Mouse (Mus musculus): ENCODE measurements around the gene Ptprq. TPM values are rescaled to one million over a fixed set of nuclear protein-coding genes. Genes with fewer than 3 reads are reported as not detected.

The Ptprq gene
- total RNA-seq, 2 experiments from 2014 or later, result 0.22 to 1.4 TPM

DNA sequence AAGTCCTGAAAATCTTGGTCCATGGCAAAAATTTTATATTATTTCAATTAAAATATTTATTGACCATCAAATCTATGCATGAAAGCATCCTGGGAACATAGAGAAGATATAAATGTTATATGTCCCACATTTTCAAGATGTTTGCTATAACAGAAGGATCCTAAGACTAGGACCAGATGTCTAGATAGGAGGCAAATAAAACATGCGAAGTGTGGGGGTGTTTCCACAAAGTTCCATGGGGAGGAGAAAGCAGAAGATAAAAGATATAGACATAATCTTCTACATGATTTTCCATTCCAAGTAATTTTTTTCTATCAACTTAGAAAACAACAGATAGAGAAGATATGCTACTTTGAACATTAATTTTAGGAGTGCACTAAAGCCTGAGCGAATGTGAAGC, 70.2 kb downstream of the Ptprq start:
- DNase-seq (ENCODE audit: low spot score in 2 of 2), result no peak

DNA sequence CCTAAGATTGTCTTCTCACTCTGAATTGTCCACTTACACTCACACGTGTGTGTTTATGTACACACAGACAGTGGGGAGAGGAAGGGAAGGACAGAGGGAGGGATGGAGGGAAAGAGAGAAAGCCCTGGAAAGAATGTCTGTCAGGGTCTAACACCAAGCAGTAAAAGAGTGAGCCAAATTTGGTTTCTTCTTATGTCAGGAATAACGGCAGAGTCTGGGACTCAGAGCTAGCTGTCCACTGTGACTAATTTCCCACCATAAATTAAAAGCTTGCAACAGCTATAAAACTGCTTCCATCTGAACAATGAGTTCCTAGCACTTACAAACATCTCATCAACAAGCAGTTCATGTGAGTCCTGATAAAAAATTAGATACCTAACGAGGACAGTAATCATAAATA, 91.7 kb downstream of the Ptprq start:
- no peak for DNase-seq (ENCODE audit: low spot score in 2 of 2)

DNA sequence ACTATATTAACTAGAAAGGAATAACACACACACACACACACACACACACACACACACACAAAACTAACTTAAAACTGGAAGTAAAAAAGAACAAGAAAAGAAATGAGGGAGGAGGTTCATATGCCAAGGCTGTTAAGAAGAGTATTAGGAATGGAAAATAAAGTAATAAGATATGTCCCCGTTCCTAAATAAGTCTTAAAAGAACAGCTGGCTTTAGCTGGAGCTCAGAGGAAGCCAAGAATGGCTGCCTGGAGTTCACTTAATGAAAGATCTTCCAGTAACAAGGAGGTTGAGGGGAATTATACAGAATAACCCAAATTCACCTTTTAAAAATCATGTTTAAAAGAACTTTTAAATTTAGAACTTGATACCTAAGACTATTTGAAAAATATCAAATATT, 93.2 kb downstream of the Ptprq start:
- no peak for DNase-seq (ENCODE audit: low spot score in 2 of 2)

DNA sequence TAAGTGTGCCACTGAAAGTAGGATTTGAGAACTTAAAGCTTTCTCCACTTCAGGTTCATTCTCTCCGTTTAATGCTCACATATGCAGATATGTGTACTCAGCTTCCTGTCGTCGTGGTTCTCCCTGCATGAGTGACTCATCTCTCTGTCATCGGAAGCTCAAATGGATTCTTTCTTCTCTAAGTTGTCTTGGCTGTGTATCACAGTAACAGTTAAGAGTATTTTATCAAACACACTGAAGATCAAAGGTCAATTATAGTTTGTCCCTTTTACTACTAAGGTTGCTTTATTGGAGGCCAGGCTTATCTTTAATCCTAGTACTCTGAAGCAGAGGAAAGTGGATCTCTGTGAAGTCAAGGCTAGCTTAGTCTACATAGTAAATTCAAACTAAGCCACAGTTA, 95.6 kb downstream of the Ptprq start:
- DNase-seq (ENCODE audit: low spot score in 2 of 2), result no peak

DNA sequence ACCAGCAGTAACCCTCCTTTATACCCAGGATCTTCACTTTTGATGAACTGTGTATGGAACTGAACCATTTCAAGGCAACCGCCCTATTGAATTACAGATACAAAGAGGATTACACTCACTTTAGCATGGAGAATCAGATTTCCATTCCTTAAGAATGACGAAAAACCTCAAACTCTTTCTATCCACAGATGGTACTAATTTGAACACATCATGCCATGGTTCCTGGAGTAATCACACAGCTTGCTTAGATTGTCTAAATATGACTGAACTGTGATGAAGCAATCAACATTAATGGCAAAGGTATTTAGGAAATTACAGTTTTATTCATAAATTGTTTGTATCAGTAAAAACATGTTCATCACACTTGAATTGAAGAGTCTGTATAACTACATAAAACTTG, 104.4 kb downstream of the Ptprq start:
- no peak for DNase-seq (ENCODE audit: low spot score in 2 of 2)

DNA sequence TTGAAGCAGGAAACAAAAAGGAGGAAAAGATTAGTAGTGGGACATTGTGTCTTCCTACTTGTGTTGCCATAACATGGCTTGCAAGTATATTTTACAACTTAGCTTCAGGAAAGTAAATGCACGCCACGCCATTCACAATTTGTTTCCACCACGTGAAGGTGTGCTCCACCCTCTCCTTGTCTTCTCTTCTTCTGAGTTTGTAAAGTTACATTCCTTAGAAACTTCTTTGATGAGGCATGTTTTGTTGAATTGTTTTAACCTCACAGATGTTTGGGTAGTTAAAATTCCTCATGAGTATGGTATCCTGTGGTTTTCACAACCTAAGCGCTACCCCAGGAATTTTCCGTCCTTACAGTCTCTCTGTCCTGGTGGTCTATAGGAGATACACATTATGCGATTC, 118.5 kb downstream of the Ptprq start:
- DNase-seq (ENCODE audit: low spot score in 2 of 2), result no peak

DNA sequence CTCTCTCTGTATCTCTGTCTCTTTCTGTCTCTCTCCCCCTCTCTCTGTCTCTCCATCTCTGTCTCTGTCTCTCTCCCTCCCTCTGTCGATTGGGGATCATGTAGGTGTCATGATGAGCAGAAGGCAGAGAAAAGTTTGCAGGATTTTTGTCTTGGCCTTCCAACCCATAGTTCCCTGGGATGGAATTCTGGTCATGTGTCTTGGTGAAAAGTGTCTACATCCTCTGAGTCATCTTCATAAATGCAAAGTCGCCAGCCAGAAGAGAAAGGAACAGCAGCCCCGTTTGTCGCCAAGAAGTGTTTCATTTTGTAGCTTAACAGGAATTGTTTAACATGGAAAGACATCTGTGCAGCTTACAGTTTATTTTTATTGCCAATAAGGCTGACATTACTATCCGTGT, 136.5 kb downstream of the Ptprq start:
- DNase-seq (ENCODE audit: low spot score in 2 of 2), result no peak

DNA sequence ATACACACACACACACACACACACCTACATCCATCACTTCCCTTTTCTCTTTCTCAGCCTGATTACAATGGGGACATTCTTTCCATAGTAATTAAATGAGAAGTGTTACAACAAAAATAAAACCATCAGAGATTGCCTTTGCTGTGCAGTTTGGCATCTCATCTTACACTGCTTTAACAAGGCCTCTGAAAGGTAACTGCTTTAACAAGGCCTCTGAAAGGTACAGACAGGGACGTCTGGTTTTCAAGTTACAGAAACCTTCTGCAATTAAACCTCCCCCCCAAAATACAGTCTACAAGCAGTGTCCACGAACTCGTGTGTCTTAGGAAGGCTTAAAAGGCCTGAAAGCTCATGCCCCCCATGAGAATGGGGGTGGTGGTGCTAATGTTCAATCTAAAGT, 150.8 kb downstream of the Ptprq start:
- no peak for DNase-seq (ENCODE audit: low spot score in 2 of 2)

DNA sequence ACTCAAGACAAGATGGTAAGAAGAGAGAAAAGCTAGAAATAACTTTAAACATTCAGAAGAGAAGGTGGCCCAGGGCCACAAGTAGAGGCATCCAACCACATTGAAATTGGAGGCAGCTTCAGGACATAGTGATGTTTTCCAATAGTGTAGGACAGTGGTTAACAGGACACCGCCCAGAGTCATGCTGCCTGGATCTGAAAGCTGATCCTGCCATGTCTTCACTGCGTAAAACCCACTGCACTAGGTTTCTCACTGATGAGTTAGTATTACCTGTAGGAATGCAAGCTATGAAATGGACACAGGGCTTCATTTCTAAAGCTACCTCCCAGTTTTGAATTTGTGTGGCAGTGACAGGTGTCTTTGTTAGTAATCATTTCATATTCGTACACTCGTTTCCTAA, 151.6 kb downstream of the Ptprq start:
- no peak for DNase-seq (ENCODE audit: low spot score in 2 of 2)

DNA sequence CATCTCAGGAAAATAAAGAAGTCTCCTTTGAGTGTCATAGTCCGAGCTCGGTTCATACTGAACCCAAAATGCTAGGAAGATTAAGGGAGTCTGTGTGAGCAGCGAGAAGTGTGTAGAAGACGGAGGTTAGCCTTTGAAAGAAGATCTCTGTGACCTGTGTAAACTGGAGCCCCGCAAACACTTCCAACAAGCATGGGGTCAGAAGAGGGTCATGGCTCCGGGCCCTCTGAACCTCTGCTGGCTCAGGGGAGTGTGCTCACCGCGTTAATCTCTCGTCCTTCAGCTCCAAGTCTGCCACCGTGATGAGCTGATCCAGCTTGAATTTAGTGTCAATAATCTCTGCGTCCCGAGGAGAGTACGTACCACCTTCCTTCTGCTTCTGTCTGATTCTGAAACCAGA, 157.0 kb downstream of the Ptprq start:
- no peak for DNase-seq (ENCODE audit: low spot score in 2 of 2)

DNA sequence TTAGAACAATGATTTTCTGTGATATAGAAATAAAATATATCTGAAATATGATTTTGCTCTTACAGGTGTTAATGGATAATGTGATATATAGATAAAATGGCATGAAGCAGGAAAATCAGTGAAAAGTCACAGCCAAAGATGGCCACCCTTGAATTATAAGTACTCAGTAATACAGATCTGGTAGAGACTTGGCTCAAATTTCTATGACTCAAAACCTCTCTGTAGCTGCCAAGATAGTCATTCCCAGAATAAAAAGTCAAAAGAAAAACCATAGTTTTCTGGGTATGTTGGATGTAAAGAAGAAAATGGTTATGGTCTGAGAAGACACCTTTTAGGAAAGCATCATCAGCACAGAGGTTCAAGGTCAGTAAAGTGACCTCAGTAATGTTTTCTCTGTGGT, 159.0 kb downstream of the Ptprq start:
- no peak for DNase-seq (ENCODE audit: low spot score in 2 of 2)

DNA sequence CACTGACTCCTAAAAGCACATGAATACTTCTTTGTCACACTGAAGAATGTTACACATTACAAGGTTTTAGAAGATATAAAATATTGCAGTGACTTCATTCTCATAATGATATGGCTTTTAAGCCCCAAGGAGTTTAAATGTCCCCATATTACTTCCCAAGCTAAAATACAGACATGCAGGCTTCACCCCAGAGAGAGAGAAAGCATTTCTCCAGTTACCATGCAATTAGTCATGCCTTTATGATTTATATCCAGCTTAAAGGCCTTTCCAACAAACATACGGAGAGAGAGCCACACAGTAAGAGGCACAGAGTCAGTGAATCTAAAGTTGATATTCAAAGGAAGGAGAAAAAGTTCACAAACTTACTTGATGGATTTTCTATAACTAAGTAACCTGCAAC, 176.8 kb downstream of the Ptprq start:
- DNase-seq (ENCODE audit: low spot score in 2 of 2), result no peak

DNA sequence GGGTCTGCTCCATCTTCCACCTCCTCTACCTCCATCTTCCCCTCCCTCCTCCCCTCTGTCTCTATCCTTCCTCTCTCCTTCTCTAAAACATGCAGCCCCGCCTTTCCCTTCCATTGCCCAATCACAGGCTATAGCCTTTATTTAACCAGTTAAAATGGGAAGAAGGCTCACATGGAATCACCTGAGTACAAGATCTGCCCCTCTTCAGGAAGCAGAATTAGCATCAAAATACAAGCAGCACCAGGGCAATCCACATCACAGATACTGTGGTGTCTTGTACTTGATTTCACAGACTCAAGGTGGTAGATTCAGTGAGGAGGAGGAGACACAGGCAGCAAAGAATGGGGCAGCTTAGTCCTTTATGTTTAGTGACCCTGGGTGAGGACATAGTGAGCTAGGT, 191.1 kb downstream of the Ptprq start:
- no peak for DNase-seq (ENCODE audit: low spot score in 2 of 2)

DNA sequence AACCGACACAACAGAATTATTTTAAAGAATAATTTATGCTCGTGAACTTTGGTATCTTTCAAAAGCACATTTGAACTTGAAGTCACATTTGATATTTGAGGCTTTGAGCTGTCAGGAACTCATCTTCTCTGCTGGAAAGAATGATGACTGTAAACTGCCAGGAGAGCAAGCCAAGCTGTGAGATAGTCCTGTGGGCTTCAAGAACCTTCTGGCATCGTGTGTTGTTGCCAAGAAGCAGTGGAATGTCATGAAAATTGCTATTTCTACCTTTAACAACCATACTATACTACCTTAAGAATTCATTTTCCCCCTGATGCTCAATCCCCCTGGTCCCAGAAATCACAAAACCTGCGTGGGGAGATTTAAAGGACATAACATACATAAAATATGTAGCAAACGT, 200.6 kb downstream of the Ptprq start:
- no peak for DNase-seq (ENCODE audit: low spot score in 2 of 2)

DNA sequence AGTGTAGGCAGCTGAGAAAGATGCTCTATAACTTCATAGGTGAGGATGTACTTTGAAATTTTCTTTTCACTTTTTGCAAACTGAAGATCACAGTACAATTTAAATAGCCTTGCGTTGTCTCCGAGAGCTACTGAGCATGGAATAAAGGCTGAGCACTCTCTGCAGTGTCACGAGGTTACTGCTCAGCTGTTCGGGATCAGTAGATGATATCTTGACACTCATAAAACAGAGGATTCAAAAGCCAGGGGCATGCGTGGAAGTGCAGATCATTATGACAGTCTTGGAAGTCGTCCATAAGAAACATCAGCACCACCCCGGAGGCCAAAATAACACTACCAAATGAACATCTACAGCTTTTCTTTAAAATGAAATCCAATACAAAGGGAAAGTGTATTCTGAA, 203.2 kb downstream of the Ptprq start:
- DNase-seq (ENCODE audit: low spot score in 2 of 2), result no peak

DNA sequence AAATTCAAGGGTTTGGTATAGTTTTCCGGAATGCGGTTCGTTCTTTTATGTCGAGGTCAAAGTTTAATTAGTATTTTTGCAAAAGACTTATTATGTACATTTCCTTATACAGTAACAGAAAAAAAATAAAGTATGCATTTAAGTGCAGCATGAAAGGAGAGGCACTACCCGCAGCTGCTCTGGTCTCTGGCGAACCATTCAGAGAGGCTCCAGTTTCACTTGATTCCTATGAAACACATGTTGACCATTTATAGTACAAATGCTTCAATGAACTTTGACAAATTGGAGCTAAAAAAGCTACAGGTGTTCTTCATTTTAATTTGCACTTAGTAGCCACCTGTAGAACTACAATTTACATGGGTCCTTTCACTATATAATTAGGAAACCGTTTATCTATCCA, 205.1 kb downstream of the Ptprq start:
- DNase-seq (ENCODE audit: low spot score in 2 of 2), result no peak

DNA sequence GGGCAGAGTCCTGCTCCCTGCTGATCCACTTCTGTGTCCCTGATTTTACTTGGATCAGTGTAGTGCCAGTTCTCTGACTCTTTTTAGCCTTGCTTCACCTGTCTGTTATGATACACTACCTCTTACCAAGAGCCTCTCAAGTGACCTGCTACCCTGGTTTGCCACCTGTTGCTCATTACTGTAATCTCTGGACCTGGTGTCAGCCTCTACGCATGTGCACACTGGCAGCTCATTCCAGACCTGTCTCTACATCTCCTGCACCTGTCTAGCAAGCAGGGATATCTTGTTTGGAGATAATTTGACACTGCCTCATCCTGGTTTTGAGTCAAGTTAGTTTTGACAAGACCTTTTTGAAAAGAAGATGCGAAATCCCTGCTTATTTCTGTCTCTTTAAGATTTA, 213.5 kb downstream of the Ptprq start:
- no peak for DNase-seq (ENCODE audit: low spot score in 2 of 2)

DNA sequence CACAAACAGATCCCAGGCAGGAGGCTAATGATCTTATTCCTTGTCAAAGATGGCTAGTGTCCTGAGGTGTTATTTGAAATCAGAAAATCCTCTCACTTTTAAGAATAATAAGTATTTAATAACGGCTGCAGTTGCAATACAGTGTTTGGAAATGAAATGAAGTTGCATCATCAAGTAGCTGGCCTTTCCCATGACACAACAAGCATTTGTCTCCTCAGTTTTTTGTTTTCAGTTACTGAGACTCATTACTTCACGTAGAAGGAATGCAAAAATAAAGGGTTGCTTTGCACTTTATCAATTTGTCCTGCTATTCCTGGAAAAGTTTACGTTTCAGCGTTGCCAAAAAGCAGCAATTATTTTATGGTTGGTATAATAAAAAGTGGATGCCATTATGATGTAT, 216.4 kb downstream of the Ptprq start:
- no peak for DNase-seq (ENCODE audit: low spot score in 2 of 2)

DNA sequence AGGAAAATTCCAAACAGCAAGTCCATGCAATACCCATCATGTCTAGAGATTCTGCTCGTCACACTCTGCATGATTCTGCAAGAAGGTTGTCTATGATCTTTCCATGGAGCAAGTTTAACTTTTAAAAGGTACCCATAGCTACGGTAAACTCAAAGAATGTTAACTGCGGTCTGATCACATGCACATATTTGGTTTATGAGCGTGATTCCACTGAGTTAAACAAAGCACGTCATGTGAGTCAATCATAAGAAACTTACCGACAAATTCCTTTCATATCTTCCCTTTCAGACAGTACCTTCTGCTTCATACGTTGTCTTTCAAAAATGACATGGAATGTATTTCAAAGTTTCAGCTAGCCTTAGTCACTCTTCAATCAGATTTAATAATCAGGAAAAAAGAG, 217.7 kb downstream of the Ptprq start:
- no peak for DNase-seq (ENCODE audit: low spot score in 2 of 2)

DNA sequence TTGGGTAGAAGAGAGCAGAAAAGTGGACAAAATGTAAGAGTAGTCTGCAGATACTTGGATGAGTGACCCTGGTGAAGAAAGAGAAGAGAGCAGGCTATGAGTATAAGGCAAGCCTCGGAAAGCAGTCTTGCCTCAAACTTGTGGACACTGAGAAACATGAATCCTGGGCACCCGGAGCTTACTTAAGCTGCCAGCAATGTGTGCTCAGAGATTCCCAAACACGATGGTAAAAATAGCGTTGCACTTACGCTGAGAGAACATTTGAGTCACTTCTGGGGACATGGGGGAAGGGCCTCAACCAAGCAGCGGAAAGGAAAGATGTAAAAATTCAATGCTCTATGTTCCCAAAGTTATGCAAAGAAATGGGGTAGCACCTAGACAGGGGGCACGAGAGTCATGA, 220.2 kb downstream of the Ptprq start:
- no peak for DNase-seq (ENCODE audit: low spot score in 2 of 2)

DNA sequence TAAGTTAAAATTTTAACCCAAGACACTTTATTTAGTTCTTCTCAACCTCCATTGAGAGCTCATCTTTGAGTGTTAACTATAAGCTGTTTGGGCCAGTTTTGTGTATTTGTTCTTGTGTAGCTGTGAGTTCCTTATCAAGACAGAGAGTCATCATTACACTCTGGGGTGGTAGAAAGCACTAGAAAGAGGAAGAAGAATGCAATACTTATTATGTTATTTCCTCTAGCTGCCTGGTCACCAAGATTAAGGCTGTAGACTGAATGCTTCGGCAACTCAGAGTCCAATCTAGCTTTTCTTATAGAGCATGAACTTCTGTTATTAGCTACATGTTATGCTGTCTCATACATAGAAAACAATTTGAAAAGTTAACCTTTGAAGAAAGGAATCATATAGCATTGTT, 223.4 kb downstream of the Ptprq start:
- DNase-seq (ENCODE audit: low spot score in 2 of 2), result no peak

DNA sequence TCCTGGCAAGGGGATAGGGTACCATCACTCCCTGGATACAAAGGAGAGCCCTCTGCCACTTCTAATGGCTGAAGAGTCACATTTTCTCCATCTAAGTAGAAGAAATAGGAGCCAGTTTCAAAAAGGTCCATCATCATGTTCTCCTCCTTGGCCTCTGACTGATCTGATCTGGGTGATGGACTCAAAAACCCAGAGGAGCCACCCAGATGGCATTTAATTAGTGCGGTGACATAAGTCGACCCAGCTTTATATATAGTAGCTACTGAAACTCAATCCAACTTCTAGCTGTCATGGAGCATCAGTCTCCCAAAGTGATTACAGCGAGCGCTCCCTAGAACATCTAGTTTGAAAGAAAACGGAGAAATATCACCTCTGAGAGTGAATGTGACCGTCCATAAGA, 225.3 kb downstream of the Ptprq start, which contains the start of gene Myf6:
TSS of gene Myf6 (minus strand) at position 170 of the 400 bp plus-strand sequence.
- DNase-seq (ENCODE audit: low spot score in 2 of 2), result no peak

DNA sequence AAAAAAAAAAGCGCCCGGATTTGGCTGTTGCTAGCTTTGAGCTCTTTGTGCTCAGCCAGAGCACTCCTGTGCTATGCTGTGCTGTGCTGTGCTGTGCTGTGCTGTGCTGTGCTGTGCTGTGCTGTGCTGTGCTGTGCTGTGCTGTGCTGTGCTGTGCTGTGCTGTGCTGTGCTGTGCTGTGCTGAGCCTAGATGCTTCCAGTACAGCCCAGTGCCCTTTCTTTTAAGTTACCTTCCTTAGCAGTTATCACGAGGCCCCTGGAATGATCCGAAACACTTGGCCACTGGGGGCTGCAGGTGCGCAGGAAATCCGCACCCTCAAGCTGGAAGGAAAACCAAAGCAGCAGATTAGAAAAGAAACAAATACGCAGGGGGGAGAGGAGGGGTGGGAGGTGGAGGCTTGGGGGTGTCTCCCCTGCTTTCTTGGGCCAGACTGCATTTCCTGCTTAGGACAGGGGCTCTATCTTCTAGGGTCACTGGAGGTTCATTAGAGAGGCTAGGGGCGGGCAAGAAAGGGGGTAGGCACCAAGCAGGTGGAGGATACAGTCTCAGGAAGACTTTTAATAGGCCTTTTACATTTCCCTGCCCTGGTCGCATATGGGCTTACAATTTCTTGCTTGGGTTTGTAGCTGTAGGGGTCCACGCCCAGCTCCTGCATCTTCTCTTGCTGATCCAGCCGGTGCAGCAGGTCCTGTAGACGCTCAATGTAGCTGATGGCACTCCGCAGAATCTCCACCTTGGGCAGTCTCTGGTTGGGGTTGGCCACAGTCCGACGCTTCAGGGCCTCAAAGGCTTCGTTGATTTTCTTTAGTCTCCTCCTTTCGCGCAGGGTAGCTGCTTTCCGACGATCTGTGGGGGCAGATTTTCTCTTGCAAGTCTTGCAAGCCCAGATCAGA, 226.0 kb downstream of the Ptprq start:
- no peak for DNase-seq (ENCODE audit: low spot score in 2 of 2)
